Comparison of ENCODE assay signal across 8 mouse cellular contexts in genomic region chr19:3687676-3688171, GRCm38 (mm10). TPM values are rescaled to one million over a fixed set of nuclear protein-coding genes. Genes with fewer than 3 reads are reported as not detected.
DNase-seq lines count a peak whose midpoint lies in the region; ATAC-seq and TF ChIP-seq lines count a peak whose summit lies in the region.
"Had no signal": no experiment of that assay in that cellular context is flagged by ENCODE, and none has a peak within 500 bp of the region (broad histone marks: within the 10 kb centered on the region; RNA-seq: fewer than 3 reads in every experiment).

No protein-coding gene starts in this region.

- TF ChIP-seq CTCF in kidney, postnatal 0 days (IDR thresholded peaks at IDR 0.05; ENCODE audit: low read depth) = 0 out of 2 replicates have a peak, but pooled peaks have one; percentile 22
- TF ChIP-seq CTCF in left cerebral cortex, adult 2 months (IDR thresholded peaks at IDR 0.05) = no peak

- intact Hi-C loops in left cerebral cortex, adult 2 months (cut with DNase I) = no loop called here

- no peaks in the 10 kb centered on the region for H3K36me3 ChIP-seq in kidney, postnatal 0 days (ENCODE audit: insufficient read depth, low read length)
- H3K36me3 ChIP-seq: neural tube, embryonic 13.5 days had no signal

- no peaks in the 10 kb centered on the region for H3K9me3 ChIP-seq in kidney, postnatal 0 days (replicated peaks; ENCODE audit: low read length)
- H3K9me3 ChIP-seq: neural tube, embryonic 13.5 days had no signal

- peaks cover 33% of the 10 kb centered on the region for H3K4me1 ChIP-seq in kidney, postnatal 0 days (replicated peaks; ENCODE audit: insufficient read depth, low read length)

- H3K27ac ChIP-seq in kidney, postnatal 0 days = peak overlapping the region; percentile 92
- H3K27ac ChIP-seq in left cerebral cortex, adult 2 months = no peak overlapping the region
- H3K27ac ChIP-seq: neural tube, embryonic 13.5 days had no signal

- WGBS in kidney, postnatal 0 days = 35% methylated on average over 5 of the region's 5 CpGs

- no peak overlapping the region for H3K4me2 ChIP-seq in kidney, postnatal 0 days (ENCODE audit: low read length)

- H3K4me3 ChIP-seq in kidney, postnatal 0 days (replicated peaks; ENCODE audit: low read depth, low read length) = no peak overlapping the region
- no peak overlapping the region for H3K4me3 ChIP-seq in left cerebral cortex, adult 2 months
- H3K4me3 ChIP-seq: neural tube, embryonic 13.5 days had no signal

- no peak; the same call in 1 of the 2 replicates for ATAC-seq in kidney, postnatal 0 days (replicated peaks; ENCODE audit: low FRiP score, low read depth)

- no peak overlapping the region for H3K9ac ChIP-seq in kidney, postnatal 0 days (ENCODE audit: low read depth, low read length)
- H3K9ac ChIP-seq: neural tube, embryonic 13.5 days had no signal

- DNase-seq in ovary, adult 18-20 months (ENCODE audit: low spot score) = peak; percentile 31
- no peak for DNase-seq in ovary, postnatal 36 days (ENCODE audit: low spot score)
- DNase-seq in forelimb bud, embryonic 11.5 days (ENCODE audit: low read depth, low spot score) = peak; percentile 74
- DNase-seq in kidney, postnatal 0 days (ENCODE audit: low spot score) = peak; percentile 46
- DNase-seq in mesoderm, embryonic 11.5 days (ENCODE audit: low read depth, low spot score) = peak; percentile 41
- no peak for DNase-seq in cerebellum, adult 11-12 months
- DNase-seq in left cerebral cortex, adult 2 months (ENCODE audit: extremely low spot score in 1 of 2, low spot score in 2 of 2) = no peak

- H3K27me3 ChIP-seq in kidney, postnatal 0 days (ENCODE audit: insufficient read depth, low read length) = no peaks in the 10 kb centered on the region

RNA-seq across cellular contexts. Expression of gene Lrp5, which starts 1.4 kb away (rescaled TPM):
- 3.3 and 3.5 TPM in 2 replicates for polyA plus RNA-seq in kidney, postnatal 0 days (2015; fragmentation: Nextera tagmentation; extraction: Ambion mirVana)
- 1 to 10 TPM; 8.3 to 9.3 TPM for total RNA-seq in left cerebral cortex, adult 2 months (2021)

RNA-seq across cellular contexts. Expression of gene 1810055G02Rik, which starts 20.4 kb away (rescaled TPM):
- 27.3 and 29.1 TPM in 2 replicates for polyA plus RNA-seq in kidney, postnatal 0 days (2015; fragmentation: Nextera tagmentation; extraction: Ambion mirVana)
- total RNA-seq in left cerebral cortex, adult 2 months (2021) = 10 to 100 TPM; 31.3 to 38.5 TPM

Comparison
In these comparisons a context has a peak if more than half of its experiments do, and no peak if none do; other contexts are left out.
1. DNase-seq: peak in ovary, adult 18-20 months (single experiment), forelimb bud, embryonic 11.5 days (single experiment), kidney, postnatal 0 days (single experiment) and mesoderm, embryonic 11.5 days (single experiment); none in ovary, postnatal 36 days (single experiment), cerebellum, adult 11-12 months (single experiment) and left cerebral cortex, adult 2 months (0 of 2).